Mouse (Mus musculus) WW6 (cell line): Measurements from ENCODE around the gene Dvl2.
"Not testable (repeated sequence)": the region's sequence is repeated elsewhere in the genome, so short reads cannot be mapped to it uniquely, and the experiment has no call there.

Experiments used
- DNase-seq: peaks from one replicate; pipeline ENCODE4 v3.0.0-alpha.2; 2013; ENCODE audit warnings: low read depth, low spot score

Dvl2 gene

GRCm38 (mm10) chr11:70000396-70000898, at the start of gene Dvl2:
Dvl2 (plus strand) TSS chr11:70000595.
- peak; percentile 98 for DNase-seq

- no peak for DNase-seq
Observed at GRCm38 (mm10) chr11:69950807-69951459, 49.5 kb upstream of the Dvl2 start.

- no peak for DNase-seq
Observed at GRCm38 (mm10) chr11:69952274-69952673, 48.1 kb upstream of the Dvl2 start.

GRCm38 (mm10) chr11:69953267-69953915, 47.0 kb upstream of the Dvl2 start:
- no peak for DNase-seq

GRCm38 (mm10) chr11:69955618-69956017, 44.8 kb upstream of the Dvl2 start:
- not testable (repeated sequence) for DNase-seq

- DNase-seq: no peak
Observed at GRCm38 (mm10) chr11:69956218-69956617, 44.2 kb upstream of the Dvl2 start.

- DNase-seq: no peak
Observed at GRCm38 (mm10) chr11:69960616-69961015, 39.8 kb upstream of the Dvl2 start.

- no peak for DNase-seq
Observed at GRCm38 (mm10) chr11:69961841-69962240, 38.6 kb upstream of the Dvl2 start.

GRCm38 (mm10) chr11:69964650-69965270, 35.6 kb upstream of the Dvl2 start, which contains the start of gene Cldn7:
Cldn7 (plus strand) TSS chr11:69964779.
- no peak for DNase-seq

- DNase-seq: no peak
Observed at GRCm38 (mm10) chr11:69965271-69966005, 35.0 kb upstream of the Dvl2 start.

GRCm38 (mm10) chr11:69966006-69966859, 34.2 kb upstream of the Dvl2 start:
- no peak for DNase-seq

GRCm38 (mm10) chr11:69966860-69967517, 33.4 kb upstream of the Dvl2 start:
- DNase-seq: no peak

- DNase-seq: no peak
Observed at GRCm38 (mm10) chr11:69968793-69969192, 31.6 kb upstream of the Dvl2 start.

GRCm38 (mm10) chr11:69970222-69970621, 30.2 kb upstream of the Dvl2 start:
- no peak for DNase-seq

GRCm38 (mm10) chr11:69970775-69971174, 29.6 kb upstream of the Dvl2 start:
- no peak for DNase-seq

GRCm38 (mm10) chr11:69974907-69975306, 25.5 kb upstream of the Dvl2 start:
- no peak for DNase-seq

- DNase-seq: no peak
Observed at GRCm38 (mm10) chr11:69976271-69976670, 24.1 kb upstream of the Dvl2 start.

- no peak for DNase-seq
Observed at GRCm38 (mm10) chr11:69979827-69980195, 20.6 kb upstream of the Dvl2 start.

- DNase-seq: peak; percentile 100
Observed at GRCm38 (mm10) chr11:69980196-69981140, 19.9 kb upstream of the Dvl2 start.
